Mouse (Mus musculus): ENCODE results near the gene Myo1a. TPM values are rescaled to one million over a fixed set of nuclear protein-coding genes. Genes with fewer than 3 reads are reported as not detected.

Myo1a gene
- polyA plus RNA-seq, 1 experiment from 2014 or later: 0.07 TPM

GRCm38 (mm10) chr10:127662666-127663253, 42.2 kb upstream of the Myo1a start:
- Histone ChIP-seq H3K4me3 (ENCODE audit: low read depth, low read length) (no peak overlapping the region), H3K9ac (replicated peaks) (peak overlapping the region; percentile 38; the same call in 1 of the 2 replicates), H3K4me2 (ENCODE audit: low read depth, low read length) (peak overlapping the region; percentile 60), H3K27me3 (ENCODE audit: insufficient read depth, low read length) (peaks cover 24% of the 10 kb centered on the region), H3K9me3 (ENCODE audit: low read length) (no peaks in the 10 kb centered on the region), H3K27ac (ENCODE audit: low read depth) (peak overlapping the region; percentile 81), H3K4me1 (ENCODE audit: insufficient read depth) (peaks cover 48% of the 10 kb centered on the region), H3K36me3 (replicated peaks; ENCODE audit: insufficient read depth, low read length) (peaks cover 31% of the 10 kb centered on the region)
- ATAC-seq (no peak), DNase-seq (peak; percentile 47)
- TF ChIP-seq CTCF (IDR thresholded peaks at IDR 0.05; ENCODE audit: low read depth) (peak; percentile 49), EP300 (IDR thresholded peaks at IDR 0.05; ENCODE audit: low read depth) (no peak)
- 43% methylated on average over 19 of the region's 19 CpGs for WGBS (ENCODE audit: insufficient replicate concordance)

GRCm38 (mm10) chr10:127663590-127663989, 41.4 kb upstream of the Myo1a start:
- Histone ChIP-seq H3K9ac (replicated peaks) (no peak overlapping the region), H3K4me1 (ENCODE audit: insufficient read depth) (peaks cover 54% of the 10 kb centered on the region)

GRCm38 (mm10) chr10:127664166-127664565, 40.8 kb upstream of the Myo1a start:
- TF ChIP-seq EP300 (IDR thresholded peaks at IDR 0.05; ENCODE audit: low read depth) (no peak), CTCF (IDR thresholded peaks at IDR 0.05; ENCODE audit: low read depth) (no peak)
- peaks cover 54% of the 10 kb centered on the region for H3K4me1 ChIP-seq (ENCODE audit: insufficient read depth)
- H3K27ac ChIP-seq (ENCODE audit: low read depth): no peak overlapping the region
- peaks cover 31% of the 10 kb centered on the region for H3K36me3 ChIP-seq (replicated peaks; ENCODE audit: insufficient read depth, low read length)
- no peak overlapping the region for H3K9ac ChIP-seq (replicated peaks)
- H3K4me3 ChIP-seq (ENCODE audit: low read depth, low read length): no peak overlapping the region
- ATAC-seq (no peak), DNase-seq (no peak)
- no peaks in the 10 kb centered on the region for H3K9me3 ChIP-seq (ENCODE audit: low read length)
- WGBS (ENCODE audit: insufficient replicate concordance): 58% methylated on average over 16 of the region's 16 CpGs
- H3K4me2 ChIP-seq (ENCODE audit: low read depth, low read length): no peak overlapping the region
- H3K27me3 ChIP-seq (ENCODE audit: insufficient read depth, low read length): peaks cover 28% of the 10 kb centered on the region

More at GRCm38 (mm10) chr10:127663590-127663989, 41.4 kb upstream of the Myo1a start:
- Histone ChIP-seq H3K4me3 (ENCODE audit: low read depth, low read length) (no peak overlapping the region), H3K9me3 (ENCODE audit: low read length) (no peaks in the 10 kb centered on the region), H3K36me3 (replicated peaks; ENCODE audit: insufficient read depth, low read length) (peaks cover 31% of the 10 kb centered on the region), H3K4me2 (ENCODE audit: low read depth, low read length) (no peak overlapping the region), H3K27me3 (ENCODE audit: insufficient read depth, low read length) (peaks cover 28% of the 10 kb centered on the region), H3K27ac (ENCODE audit: low read depth) (no peak overlapping the region)
- ATAC-seq (no peak), DNase-seq (no peak)
- no peak for TF ChIP-seq EP300 (IDR thresholded peaks at IDR 0.05; ENCODE audit: low read depth)
- no peak for TF ChIP-seq CTCF (IDR thresholded peaks at IDR 0.05; ENCODE audit: low read depth)
- 56% methylated on average over 5 of the region's 5 CpGs for WGBS (ENCODE audit: insufficient replicate concordance)

GRCm38 (mm10) chr10:127664891-127665290, 40.1 kb upstream of the Myo1a start:
- H3K9ac ChIP-seq (replicated peaks): no peak overlapping the region; the same call in 1 of the 2 replicates
- TF ChIP-seq CTCF (IDR thresholded peaks at IDR 0.05; ENCODE audit: low read depth) (no peak), EP300 (IDR thresholded peaks at IDR 0.05; ENCODE audit: low read depth) (no peak)
- 57% methylated on average over 13 of the region's 13 CpGs for WGBS (ENCODE audit: insufficient replicate concordance)
- H3K4me3 ChIP-seq (ENCODE audit: low read depth, low read length): peak overlapping the region; percentile 61; the same call in 1 of the 2 replicates
- peaks cover 24% of the 10 kb centered on the region for H3K36me3 ChIP-seq (replicated peaks; ENCODE audit: insufficient read depth, low read length)
- no peaks in the 10 kb centered on the region for H3K9me3 ChIP-seq (ENCODE audit: low read length)
- H3K4me2 ChIP-seq (ENCODE audit: low read depth, low read length): peak overlapping the region; percentile 90; the same call in 1 of the 2 replicates
- ATAC-seq: no peak
- H3K27me3 ChIP-seq (ENCODE audit: insufficient read depth, low read length): peaks cover 28% of the 10 kb centered on the region
- DNase-seq: no peak
- no peak overlapping the region for H3K27ac ChIP-seq (ENCODE audit: low read depth)
- H3K4me1 ChIP-seq (ENCODE audit: insufficient read depth): peaks cover 54% of the 10 kb centered on the region

DNA sequence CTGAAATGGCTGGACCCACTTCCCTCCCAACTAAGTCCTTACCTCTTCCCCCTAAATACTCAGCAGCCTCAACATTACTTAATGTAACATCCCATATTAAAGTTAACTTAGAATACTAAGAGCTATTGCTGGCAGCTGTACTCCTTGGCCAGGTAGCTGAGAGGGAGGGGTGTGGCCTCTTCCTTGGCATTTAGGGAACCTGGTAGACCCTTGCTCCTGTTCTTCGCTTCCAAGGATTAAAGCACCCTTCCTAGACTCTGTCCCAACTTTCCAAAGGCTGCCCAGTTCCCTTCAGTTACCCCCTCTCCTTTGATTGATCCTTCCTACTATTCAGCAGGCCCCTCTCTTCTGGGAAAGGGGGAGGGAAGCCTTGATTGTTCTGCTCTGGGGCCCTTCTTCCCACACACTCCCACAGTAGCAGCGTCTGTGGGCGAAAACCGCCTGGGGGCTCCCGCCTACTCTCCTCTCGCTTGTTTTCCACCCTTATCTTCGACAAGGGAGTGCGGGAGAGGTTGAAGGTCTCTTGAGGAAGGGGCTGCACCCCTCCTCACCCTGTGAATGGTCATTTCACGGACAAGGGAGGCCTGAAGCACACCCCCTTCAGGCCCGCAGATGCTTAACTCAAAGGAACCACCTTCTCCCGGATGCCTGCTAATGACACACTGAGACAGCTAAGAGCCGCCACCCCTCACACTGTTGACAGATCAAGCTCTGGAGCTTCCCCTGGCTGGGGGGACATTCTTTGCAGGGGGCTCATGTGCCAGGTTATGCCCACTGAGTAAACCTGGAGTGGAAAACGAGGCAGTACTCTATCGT, 39.4 kb upstream of the Myo1a start:
- peak overlapping the region; percentile 95 for H3K27ac ChIP-seq (ENCODE audit: low read depth)
- 12% methylated on average over 14 of the region's 14 CpGs for WGBS (ENCODE audit: insufficient replicate concordance)
- peaks cover 53% of the 10 kb centered on the region for H3K4me1 ChIP-seq (ENCODE audit: insufficient read depth)
- H3K27me3 ChIP-seq (ENCODE audit: insufficient read depth, low read length): peaks cover 28% of the 10 kb centered on the region
- H3K4me2 ChIP-seq (ENCODE audit: low read depth, low read length): peak overlapping the region; percentile 90
- peak overlapping the region; percentile 61 for H3K4me3 ChIP-seq (ENCODE audit: low read depth, low read length)
- TF ChIP-seq CTCF (IDR thresholded peaks at IDR 0.05; ENCODE audit: low read depth) (peak; percentile 5; the same call in 1 of the 2 replicates), EP300 (IDR thresholded peaks at IDR 0.05; ENCODE audit: low read depth) (no peak)
- no peaks in the 10 kb centered on the region for H3K9me3 ChIP-seq (ENCODE audit: low read length)
- ATAC-seq (no peak), DNase-seq (no peak)
- peaks cover 17% of the 10 kb centered on the region for H3K36me3 ChIP-seq (replicated peaks; ENCODE audit: insufficient read depth, low read length)
- H3K9ac ChIP-seq (replicated peaks): peak overlapping the region; percentile 72
